Mouse (Mus musculus): ENCODE data around the gene Ace. TPM values are rescaled to one million over a fixed set of nuclear protein-coding genes. Genes with fewer than 3 reads are reported as not detected.

Gene Ace
- 12.4 and 19.5 TPM in 2 replicates for total RNA-seq (2021)
- long read RNA-seq, experiment 1, full-length matches to known transcripts: 3 of 7 reads
- long read RNA-seq, experiment 1, partial matches to known transcripts: 4 of 7 reads
- long read RNA-seq, experiment 1, other reads (novel, unspliced or antisense): 0 of 7 reads
- long read RNA-seq, experiment 2, full-length matches to known transcripts: 4 of 6 reads
- long read RNA-seq, experiment 2, partial matches to known transcripts: 0 of 6 reads
- long read RNA-seq, experiment 2, other reads (novel, unspliced or antisense): 2 of 6 reads

DNA sequence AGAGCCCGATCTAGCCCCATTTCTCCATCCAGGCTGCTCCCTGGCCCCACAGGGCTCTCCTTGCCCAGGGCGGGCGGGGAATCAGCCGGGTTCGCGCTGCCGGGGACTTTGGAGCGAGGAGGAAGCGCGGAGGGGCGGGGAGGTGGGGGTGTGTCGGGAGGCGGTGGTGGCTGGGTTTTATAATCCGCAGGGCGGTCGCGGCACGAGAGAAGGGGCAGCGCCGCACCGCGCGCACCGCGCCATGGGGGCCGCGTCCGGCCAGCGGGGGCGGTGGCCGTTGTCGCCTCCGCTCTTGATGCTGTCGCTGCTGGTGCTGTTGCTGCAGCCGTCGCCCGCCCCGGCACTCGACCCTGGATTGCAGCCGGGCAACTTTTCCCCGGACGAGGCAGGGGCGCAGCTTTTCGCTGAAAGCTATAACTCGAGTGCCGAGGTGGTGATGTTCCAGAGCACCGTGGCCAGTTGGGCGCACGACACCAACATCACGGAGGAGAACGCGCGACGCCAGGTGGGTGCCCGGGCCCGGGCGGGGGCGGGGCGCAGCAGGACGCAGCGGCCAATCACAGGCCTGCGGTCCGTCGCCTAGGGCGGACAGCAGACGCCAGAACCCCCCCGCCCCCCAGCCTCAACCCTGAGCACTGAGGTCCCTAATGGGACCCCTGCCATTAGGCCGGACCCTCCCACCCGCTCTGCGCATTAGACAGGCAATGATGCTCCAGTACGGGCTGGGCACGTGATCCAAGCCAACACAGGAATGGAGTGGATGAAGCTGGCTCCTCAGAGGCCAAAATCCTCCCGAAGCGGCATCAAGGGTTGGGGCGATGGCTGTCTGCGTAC lies at the start of gene Ace:
Gene Ace (plus strand): TSS at position 205 of the 834 bp plus-strand sequence.
- DNase-seq: peak; percentile 63

DNA sequence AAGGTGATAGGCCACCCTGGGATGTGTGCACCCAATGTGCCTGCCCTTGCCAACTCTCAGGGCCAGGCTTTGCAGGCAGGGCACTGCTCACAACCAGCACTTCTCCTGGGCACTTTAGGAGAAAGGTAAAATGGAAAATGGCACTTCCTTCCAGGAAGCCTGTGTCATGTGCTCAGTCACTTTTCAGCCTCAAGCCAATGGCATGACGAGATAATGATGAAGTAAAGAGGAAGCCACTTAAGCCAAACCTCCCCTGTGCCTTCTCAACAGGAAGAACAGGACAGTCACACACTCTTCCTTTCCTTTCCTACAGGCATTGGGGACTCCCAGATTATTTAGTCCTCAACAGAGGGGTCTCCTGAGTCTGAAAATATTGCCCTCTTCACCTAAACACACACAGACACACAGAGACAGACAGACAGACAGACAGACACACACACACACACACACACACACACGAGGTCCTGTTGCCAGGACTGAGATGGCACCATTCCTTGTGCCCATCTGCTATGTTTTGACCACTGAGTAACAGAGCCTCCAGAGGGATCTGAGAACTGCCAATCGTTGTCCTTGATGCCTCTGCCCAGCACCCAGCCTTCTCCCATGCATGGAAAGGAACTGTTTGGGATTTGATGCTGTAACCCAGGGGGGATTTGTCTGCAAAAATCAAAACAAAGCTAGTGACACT lies 47.5 kb upstream of the Ace start:
- DNase-seq: no peak

DNA sequence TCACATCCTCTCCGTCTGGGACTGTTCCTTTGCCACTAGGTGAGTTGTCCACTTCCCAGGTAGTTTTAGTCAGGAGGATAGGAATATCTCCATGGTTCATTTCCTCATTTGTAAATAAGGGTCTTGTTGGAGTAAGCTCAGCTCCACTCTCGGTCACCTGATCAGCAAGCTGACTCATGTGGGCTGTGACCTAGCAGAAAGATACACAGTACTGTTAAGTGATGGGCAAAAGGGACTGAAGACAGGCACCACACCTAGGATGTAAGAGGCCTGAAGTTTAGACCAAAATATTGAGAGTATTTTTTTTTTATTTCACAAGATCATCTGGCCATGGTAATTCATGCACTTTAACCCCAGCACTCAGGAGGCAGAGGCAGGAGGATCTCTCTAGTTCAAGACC lies 46.9 kb upstream of the Ace start:
- no peak for DNase-seq

DNA sequence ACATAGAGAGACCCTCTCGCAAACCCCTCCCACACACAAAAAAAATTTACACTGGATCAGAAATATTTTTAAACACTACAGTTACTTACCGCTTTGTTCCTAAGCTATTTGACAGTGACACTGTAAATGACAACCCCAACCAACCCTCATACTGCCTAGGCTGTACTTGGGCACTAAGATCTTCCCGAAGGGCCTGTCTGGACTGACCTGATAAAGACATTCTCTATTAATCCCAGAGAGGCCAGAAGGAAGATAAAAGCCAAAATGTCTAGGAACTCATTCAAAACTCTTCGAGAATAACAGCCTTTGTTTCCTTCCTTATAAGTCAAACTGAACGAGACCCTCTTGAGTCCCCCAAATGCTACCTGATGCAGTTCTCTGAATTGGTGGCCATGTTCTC lies 46.5 kb upstream of the Ace start:
- no peak for DNase-seq

DNA sequence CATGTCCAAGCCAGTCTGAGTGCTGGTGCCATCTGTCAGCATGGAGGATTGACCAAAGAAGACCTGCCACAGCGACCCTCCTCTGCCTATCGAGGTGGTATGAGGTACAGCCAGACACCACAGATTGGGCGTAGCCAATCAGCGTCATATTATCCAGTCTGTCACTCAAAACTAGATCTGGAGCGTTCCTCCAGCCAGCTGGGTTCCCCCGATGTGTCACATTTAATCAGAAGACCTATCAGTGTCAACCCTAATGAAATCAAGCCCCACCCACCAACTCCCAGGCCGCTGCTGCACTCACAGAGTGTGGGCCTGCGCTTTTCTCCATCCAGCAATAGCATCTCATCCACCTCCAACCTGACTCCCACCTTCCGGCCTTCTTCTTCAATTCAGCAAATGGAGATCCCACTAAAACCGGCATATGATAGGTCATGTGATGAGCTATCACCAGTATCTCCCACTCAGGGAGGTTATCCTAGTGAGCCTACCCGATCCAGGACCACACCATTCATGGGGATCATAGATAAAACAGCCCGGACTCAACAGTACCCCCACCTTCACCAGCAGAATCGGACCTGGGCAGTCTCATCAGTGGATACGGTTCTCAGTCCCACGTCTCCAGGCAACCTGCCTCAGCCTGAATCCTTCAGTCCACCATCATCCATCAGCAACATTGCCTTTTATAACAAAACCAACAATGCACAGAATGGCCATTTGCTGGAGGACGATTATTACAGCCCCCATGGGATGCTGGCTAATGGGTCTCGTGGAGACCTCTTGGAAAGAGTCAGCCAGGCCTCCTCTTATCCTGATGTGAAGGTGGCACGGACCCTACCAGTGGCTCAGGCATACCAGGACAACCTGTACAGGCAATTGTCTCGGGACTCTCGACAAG lies 44.7 kb upstream of the Ace start:
- no peak for DNase-seq

DNA sequence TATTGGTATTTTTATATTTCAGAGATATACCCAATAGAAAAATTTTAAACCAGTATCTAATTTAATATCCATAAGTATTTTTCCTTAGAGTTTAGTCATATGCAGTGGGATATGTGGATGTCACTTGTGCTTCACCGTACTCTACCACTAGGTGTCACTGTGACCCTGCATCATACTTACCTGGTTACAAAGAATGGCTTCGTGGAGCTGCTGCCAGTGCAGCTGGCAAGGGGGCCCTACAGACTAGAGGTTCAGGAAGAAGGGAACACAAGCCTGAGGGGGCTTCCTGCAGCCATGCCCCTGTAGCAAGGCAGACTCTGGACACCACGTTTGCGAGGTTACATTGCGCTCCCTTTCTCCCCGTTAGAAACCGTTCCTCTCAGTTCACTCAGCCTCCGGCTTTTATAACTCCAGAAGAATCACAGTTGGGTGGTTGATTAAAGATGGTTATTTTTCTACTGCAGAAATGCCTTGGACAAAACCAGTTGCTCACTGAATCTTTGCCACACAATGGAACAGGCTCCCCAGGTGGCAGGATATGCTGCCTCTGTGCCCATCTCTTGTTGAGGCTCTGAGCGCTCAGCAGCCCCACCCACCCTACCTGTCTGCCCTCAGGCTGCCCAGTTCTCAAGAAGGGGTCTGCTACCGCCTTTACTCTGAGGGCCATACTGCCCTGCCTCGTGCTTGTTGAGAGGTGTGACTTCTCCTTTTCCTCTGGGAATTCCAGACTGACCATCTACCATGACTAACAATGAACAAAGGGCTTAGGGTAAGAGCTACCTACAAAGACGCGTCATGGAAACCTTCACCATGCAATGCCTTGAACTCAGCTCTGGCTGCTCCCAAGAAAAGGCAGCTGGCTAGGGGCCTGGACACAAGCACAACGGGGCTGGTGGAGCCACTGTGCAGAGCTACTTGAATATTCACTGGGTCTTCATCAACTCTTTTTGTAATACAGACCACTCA lies 40.4 kb upstream of the Ace start:
- peak; percentile 83 for DNase-seq

DNA sequence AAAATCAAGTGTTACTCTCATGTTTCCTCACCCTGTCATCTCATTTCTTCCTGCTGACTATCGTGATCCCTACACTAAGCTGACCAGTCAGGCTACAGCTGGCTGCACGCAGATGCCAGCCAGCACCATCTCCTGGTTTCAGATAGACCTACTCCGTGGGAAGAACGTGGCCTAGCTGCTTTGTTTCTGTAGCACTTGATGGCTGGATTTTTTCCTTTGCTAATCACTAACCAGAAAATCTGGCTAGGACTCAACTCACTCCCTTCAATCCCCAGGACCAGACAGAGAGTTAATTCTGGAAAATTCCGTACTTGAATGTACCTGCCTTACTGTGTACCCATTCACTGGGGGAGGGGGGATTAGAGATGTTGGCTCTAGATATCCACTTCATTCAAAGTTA lies 39.6 kb upstream of the Ace start:
- no peak for DNase-seq

DNA sequence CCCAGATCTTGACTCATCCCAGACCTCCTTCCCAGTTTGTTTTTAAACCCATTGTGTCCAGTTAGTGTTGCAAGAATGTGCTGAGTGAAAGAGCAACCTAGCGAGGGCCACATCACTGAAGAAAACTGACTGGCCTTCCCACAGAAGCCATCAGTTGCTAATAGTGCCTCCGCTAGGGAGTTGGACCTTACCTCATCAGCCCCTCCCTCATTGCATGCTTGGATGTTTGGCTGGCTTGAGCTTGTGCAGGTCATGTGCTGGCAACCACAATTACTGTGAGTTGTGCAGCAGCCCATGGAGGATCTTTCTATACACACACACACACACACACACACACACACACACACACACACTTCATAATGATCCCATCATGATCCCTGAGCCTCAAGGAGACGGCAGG lies 36.4 kb upstream of the Ace start:
- DNase-seq: no peak

DNA sequence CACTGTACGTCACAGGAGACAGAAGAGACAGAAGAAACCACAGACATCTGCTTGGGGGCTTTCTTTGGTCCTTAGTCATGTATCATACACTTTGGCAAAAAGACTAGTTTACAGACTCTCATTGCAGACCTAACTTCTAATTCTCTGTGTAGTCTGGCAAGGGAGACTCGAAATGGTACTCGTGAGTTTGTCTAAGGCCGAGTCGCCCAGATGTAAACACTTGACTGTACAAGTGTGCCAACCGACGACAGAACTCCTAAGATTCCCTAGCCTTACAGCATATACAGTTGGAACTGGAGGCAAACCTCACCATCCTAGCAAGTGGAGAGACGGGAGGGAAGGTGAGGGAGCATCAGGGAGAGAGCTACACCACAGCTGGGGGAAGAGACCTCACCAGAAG lies 34.0 kb upstream of the Ace start:
- no peak for DNase-seq

DNA sequence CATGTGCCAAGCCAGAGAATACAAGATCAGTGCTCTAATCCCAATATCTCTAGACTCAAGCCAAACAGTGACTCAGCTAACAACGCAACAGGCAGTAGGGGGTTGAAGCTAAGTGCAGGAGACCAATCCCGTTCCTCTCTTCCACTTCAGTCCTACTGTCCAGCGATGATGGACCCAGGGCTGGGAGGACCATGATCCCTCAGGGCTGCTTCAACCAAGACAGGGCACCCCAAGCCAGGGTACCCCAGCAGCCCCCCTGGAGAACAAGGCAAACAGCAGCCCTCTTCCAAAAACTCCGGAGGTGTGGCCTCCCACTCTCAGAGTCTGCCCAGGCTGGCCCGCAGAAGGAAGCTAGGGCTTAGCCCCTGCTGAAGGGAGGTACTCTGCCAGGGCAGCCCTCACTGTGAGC lies 33.4 kb upstream of the Ace start:
- no peak for DNase-seq

DNA sequence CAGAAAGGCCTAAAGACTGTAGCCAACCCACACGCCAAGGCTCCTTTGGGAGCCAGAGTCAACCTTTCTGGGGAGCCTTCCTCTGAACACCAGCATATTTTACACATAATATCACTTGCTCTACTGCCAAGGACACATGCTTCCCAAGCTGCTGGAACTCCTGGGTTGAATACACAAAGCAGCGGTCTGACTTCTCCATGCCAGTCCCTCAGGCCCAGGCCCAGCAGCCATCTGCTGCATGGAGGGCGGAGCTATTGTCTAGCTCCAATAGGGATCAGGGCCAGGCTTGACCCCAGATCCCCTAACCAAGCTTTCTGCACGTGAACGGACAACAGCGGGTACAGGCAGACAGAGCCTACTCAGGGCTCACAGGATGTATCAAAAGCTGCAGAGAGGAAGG lies 32.9 kb upstream of the Ace start:
- no peak for DNase-seq

DNA sequence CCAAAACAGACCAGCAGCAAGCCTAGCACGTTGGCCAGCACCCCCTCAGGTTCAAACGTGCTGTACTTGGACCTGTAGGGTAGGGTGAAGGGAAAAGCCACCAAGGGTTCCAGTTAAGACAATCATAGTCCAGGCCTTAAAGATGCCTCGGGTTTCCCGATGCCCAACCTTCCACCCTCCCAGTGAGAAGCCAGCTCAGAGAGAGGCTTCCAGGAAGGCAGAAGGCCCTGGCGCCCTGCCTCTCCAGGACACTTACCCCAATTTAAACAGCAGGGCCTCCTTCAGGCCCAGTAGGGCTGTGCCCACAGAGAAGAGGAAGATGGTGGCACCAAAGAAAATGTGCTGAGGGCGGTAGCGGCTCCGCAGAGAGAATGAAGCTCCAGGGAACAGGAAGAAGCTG lies 32.2 kb upstream of the Ace start:
- no peak for DNase-seq

DNA sequence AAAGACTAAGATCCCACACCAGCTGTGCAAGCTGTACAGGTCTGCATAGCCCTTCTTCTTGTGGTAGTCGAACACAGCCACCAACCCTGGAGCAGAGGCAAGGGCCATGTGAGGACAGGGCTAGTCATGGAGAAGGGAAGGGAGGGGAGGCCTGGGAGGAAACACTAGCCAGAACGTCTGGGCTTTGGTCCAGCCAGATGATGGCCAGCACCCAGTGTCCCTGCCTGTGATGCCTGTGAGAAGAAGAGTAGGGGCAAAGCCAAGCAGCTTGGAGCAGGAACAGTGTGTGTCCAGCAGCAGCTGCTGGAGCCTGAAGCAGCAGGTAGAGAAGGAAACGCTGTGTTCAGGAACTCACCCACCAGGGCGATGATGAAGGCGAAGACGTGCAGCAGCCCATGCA lies 31.5 kb upstream of the Ace start:
- DNase-seq: peak; percentile 78

DNA sequence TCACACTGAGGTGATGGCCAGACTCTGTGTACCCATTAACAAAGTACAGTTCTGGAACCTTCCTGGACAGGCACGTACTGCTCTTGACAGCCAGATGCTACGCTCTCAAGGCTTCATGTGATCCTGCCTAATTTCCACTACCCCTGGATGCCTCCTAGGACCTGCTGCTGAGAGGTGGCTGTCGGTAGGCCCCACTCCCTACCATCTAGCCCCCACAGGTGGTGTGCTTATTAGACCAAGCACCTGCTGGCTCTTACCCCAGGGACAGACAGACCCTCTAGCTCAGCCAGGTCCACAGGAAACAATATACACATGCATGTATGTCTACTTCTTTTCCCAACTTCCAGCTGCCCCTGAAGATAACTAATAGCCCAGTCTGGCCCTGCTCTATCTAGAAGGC lies 30.8 kb upstream of the Ace start:
- DNase-seq: no peak

DNA sequence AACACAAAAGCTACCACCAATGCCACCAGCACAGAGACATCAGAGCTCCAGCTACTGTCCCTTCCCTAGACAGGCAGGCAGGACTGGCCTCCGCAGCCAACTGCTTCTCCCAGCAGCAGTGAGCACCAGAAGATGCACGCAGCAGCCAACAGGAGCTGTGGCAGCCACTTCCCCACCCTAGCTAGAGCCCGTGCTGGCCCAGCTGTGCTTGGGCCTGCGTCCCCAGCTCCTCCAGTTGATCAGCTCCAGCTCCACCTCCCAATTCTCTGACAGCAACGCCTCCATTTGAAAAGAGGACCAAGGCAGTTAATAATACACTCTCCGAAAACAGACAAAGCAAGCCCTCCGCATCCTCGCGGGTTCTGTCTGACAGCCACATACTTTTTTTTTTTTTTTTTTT lies 29.0 kb upstream of the Ace start:
- no peak for DNase-seq

DNA sequence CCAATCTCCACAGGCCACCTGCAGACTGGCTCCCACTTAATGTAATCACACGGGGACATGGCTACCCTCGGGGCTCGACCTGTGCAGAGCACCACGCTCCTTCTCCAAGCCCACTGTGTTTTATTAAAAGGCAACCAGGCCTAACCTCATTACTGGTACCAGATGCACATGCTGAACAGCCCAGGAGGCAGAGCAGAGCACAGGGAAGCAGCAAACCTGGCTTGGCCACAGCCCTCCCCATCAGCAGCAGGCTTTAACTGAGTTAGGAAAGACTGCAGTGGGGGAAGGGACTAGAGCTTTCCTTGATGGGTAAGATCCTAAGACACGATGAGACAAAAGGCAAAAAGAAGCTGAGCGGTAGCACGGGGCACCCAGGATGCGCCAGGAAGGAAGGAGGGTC lies 25.8 kb upstream of the Ace start:
- DNase-seq: peak; percentile 62

DNA sequence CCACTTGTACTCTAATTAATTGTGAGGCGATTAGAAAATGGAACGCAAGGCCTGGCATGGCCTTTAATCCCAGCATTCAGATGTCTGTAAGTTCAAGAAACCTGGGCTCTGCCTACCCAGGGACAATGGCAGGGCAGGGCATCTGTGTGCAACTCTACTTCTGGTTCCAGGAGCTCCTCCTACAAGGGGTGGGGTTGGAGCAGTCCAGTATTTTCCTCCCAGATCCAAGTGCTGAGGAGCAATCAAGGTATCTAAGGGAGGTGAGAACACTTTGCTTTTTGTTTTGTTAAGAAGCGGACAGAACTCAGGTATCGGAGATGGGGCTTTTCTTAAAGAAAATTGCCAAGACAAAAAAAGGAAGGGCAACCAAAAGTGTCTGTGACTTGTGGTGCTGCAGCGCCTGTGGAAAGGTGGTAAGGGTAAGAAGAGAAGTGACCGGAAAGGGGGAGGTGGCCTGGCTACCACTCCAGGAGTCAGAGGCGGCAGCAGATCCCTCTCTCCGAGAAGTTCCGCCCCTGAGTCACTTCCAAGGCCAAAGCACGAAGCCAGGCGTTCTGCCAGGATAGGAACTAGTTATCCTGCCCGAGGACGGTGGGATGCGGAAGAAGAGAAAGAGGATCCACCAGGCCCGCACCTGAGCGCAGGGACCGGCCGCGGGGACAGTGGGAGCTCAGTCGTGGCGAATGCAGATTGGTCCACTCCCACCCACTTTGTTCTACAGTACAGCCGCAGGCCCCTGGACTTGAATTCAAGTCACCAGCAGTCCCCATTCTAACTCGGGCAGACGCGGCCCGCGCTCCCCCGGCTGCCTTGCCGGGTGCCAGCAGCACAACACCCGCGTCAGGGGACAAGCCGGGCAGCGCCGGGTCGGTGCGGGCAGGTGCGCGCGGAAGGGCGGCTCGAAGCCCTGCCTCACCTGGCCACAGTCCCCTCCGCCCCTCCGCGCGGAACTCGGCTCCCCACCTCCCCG lies 24.3 kb upstream of the Ace start:
- peak; percentile 88 for DNase-seq

DNA sequence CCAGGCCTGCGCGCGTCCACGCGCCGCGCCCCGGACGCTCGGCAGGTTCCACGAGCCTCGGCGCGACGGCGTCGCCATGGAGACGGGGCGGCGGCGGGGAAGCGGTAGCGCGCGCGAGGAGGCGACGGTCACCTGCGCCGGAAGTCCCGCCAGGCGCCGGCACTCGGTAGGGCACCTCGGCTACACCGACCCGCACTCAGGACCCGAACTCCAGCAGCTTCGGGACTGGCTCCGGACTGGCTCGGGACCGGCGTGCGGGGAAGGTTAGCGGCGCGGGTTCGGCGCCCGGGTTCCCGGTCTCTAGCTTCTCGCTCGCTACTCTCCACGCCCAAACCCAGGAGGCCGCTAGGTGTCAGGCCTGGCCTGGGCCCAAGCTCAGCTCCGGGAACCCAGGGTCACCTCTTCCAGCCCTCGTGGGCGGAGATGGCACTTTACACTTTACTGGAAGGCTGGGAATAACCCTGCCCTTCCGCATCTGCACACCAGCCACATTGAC lies 23.6 kb upstream of the Ace start:
- peak; percentile 89 for DNase-seq
